Mouse (Mus musculus) B cell, adult 2 months (primary cell): ENCODE measurements around the gene C530008M17Rik.
A peak's percentile ranks its signal among the peaks of the same experiment; 100 is the strongest.

ENCODE experiments used
- DNase-seq, 2 experiments: peaks; one replicate each; pipeline ENCODE4 v3.0.0; 2022

C530008M17Rik gene

GRCm38 (mm10) chr5:76843448-76843847, 187.1 kb downstream of the C530008M17Rik start:
- peak; percentile 50 to 63 for DNase-seq

- DNase-seq: no peak
Observed at GRCm38 (mm10) chr5:76843851-76844419, 187.6 kb downstream of the C530008M17Rik start.

GRCm38 (mm10) chr5:76844618-76845186, 188.4 kb downstream of the C530008M17Rik start:
- no peak for DNase-seq

- no peak for DNase-seq
Observed at GRCm38 (mm10) chr5:76847106-76847505, 190.8 kb downstream of the C530008M17Rik start.

- no peak for DNase-seq
Observed at GRCm38 (mm10) chr5:76851316-76851715, 195.0 kb downstream of the C530008M17Rik start.

GRCm38 (mm10) chr5:76853549-76853948, 197.2 kb downstream of the C530008M17Rik start:
- peak; percentile 79 to 81 for DNase-seq

- DNase-seq: no peak
Observed at GRCm38 (mm10) chr5:76855829-76856600, 199.7 kb downstream of the C530008M17Rik start.

GRCm38 (mm10) chr5:76857103-76858015, 201.0 kb downstream of the C530008M17Rik start:
- no peak for DNase-seq

GRCm38 (mm10) chr5:76858444-76858843, 202.1 kb downstream of the C530008M17Rik start:
- DNase-seq: no peak

GRCm38 (mm10) chr5:76866819-76867218, 210.5 kb downstream of the C530008M17Rik start:
- no peak for DNase-seq

- DNase-seq: peak; percentile 30 to 36
Observed at GRCm38 (mm10) chr5:76868693-76869286, 212.5 kb downstream of the C530008M17Rik start.

GRCm38 (mm10) chr5:76869553-76869952, 213.2 kb downstream of the C530008M17Rik start:
- no peak for DNase-seq

GRCm38 (mm10) chr5:76876106-76876758, 219.9 kb downstream of the C530008M17Rik start:
- no peak for DNase-seq

- DNase-seq: no peak
Observed at GRCm38 (mm10) chr5:76884107-76884506, 227.8 kb downstream of the C530008M17Rik start.

- DNase-seq: no peak
Observed at GRCm38 (mm10) chr5:76887011-76887410, 230.7 kb downstream of the C530008M17Rik start.

- no peak for DNase-seq
Observed at GRCm38 (mm10) chr5:76892608-76893007, 236.3 kb downstream of the C530008M17Rik start.

- DNase-seq: no peak
Observed at GRCm38 (mm10) chr5:76893084-76893483, 236.8 kb downstream of the C530008M17Rik start.

GRCm38 (mm10) chr5:76902131-76902530, 245.8 kb downstream of the C530008M17Rik start:
- DNase-seq: no peak

- DNase-seq: peak; percentile 26
Observed at GRCm38 (mm10) chr5:76904713-76905404, 248.5 kb downstream of the C530008M17Rik start.

- peak; percentile 99 for DNase-seq
Observed at GRCm38 (mm10) chr5:76905405-76906154, 249.3 kb downstream of the C530008M17Rik start, which contains the start of gene Aasdh. Gene Aasdh, minus strand, starts transcription at chr5:76905514.

- DNase-seq: no peak
Observed at GRCm38 (mm10) chr5:76906155-76906499, 249.8 kb downstream of the C530008M17Rik start.
